Mouse (Mus musculus) spleen, postnatal 14 days (tissue): ENCODE measurements around the gene Glrx.
"Not testable (repeated sequence)": the region's sequence is repeated elsewhere in the genome, so short reads cannot be mapped to it uniquely, and the experiment has no call there.

Source experiments
- DNase-seq, 2 experiments: peaks; one replicate each; pipeline ENCODE4 v3.0.0; 2021 to 2022; ENCODE audit warnings: low spot score in 2 of 2

The Glrx gene

DNA sequence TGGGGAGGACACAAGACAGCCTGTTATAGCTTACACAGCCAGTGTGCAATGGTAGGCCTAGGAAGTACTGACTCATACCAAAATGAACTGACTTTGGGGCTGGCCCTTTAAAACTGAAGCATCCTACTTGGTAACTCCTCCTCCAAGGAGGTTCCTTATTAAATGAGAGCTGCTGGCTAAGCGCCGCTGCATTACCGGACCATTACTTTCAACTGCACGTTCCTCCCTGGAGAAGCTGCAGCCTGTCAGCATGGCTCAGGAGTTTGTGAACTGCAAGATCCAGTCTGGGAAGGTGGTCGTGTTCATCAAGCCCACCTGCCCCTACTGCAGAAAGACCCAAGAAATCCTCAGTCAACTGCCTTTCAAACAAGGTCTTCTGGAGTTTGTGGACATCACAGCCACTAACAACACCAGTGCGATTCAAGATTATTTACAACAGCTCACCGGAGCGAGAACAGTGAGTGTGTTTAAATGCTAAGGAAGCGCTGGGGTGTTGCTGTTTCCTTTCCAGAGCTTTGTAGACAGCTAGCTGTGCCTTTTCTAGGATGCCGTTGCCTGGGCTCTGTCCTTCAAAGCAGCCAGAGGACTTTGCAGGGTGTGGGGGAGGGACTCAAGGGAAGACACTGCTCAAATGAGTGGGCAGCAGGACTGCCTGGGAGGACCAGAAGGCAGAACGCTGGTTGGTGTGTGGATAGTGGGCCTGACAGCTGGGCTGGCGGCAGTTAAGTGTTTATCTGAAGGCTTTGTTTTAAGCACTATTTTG lies at the start of gene Glrx:
TSS of gene Glrx (plus strand) at position 150 of the 763 bp plus-strand sequence.
- peak; percentile 16 to 44 for DNase-seq

GRCm38 (mm10) chr13:75790550-75791205 lies 49.0 kb upstream of the Glrx start:
- no peak for DNase-seq

- DNase-seq = no peak
These were observed 45.6 kb upstream of the Glrx start for GRCm38 (mm10) chr13:75793863-75794629.

GRCm38 (mm10) chr13:75797369-75798141 lies 42.1 kb upstream of the Glrx start:
- DNase-seq = peak; percentile 82 to 89

- no peak for DNase-seq
These were observed 41.0 kb upstream of the Glrx start for GRCm38 (mm10) chr13:75798413-75799302.

- DNase-seq = no peak
These were observed 40.2 kb upstream of the Glrx start for GRCm38 (mm10) chr13:75799421-75799820.

DNA sequence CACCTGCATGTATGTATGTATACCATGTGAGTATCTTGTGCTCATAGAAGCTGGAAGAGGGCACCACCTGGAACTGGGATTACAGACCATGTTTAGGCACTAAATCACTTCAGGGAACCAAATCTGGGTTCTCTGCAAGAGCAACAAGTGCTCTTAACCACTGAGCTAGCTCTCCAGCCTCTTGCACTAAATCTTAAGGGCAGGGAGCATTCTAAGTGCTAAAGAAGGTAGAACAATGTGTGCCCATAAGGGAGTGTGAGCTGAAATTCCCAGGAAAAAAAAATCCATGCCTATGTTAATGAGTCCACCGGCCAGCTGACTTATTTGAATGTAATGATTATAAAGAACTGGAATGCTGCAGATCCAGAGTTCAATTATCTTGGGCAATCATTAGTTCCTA lies 31.7 kb upstream of the Glrx start:
- DNase-seq = no peak

- no peak for DNase-seq
These were observed 29.7 kb upstream of the Glrx start for GRCm38 (mm10) chr13:75809957-75810356.

GRCm38 (mm10) chr13:75817183-75817582 lies 22.5 kb upstream of the Glrx start:
- DNase-seq = no peak

- no peak for DNase-seq
These were observed 21.2 kb upstream of the Glrx start for GRCm38 (mm10) chr13:75818486-75818885.

DNA sequence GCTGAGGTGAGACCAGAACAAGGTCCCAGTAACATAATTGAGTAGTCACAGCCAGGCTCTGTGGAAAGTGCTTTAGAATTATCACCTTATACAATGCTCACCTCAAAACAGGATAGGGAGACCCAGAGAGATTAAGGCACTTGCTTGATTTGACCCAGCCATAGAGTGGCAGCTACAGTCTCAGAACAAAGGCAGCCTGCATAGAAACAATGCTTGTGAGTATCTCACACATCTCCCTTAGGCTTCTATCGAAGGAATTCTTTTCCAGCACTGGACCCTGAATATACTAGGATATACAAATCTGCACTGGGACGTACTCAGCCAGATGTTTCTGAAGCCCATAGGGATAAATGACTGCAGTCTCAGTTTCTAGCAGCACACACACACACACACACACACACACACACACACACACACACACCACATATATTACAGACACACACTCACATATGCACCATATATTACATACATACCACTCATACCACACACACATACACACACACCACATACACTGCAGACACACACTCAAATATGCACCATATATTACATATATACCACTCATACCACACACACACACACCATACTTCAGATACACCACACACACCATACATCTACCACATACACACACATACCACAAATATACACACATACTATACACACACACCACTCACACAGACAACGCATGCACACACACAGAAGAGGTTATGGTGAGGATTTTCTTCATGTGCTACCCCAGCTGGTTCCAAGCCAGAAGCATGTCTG lies 20.5 kb upstream of the Glrx start:
- DNase-seq = no peak

DNA sequence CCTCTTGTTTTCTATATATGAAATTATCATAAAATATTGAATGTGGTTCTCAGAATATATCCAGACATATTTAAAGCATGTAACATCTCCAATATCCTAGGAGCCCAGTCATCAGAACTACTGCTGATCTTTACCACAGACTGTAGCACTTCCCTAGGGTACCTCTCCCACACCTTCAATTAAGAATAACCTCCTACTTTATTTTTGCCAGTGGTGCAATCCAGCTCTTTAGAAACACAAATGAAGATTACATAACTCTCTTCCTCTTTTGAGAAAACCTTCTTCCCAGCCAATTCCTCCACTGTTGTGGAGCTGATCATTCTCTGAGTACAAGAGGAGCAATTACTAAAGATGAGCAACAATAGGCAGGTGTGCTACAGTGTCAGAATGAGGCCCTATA lies 19.8 kb upstream of the Glrx start:
- no peak for DNase-seq

GRCm38 (mm10) chr13:75822366-75822765 lies 17.3 kb upstream of the Glrx start:
- DNase-seq = not testable (repeated sequence)

DNA sequence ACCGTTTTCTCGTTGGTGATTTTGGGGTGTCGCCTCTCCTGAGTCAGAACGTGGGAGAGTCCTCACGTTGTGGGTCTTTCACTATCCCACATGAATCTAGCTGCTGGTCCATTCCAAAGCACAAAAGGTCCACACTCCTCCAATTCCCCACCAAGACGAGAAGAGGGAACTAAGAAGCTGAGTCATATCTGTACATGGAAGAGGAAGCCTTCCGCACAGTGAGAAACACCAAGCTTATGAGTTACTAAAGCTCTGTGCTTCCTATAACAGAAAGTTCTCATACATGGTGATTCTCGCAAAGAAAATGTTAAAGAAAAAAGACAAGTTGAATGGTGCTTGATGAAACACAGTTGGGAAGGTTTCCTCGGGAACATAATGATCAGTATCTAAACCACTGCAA lies 16.5 kb upstream of the Glrx start:
- no peak for DNase-seq

DNA sequence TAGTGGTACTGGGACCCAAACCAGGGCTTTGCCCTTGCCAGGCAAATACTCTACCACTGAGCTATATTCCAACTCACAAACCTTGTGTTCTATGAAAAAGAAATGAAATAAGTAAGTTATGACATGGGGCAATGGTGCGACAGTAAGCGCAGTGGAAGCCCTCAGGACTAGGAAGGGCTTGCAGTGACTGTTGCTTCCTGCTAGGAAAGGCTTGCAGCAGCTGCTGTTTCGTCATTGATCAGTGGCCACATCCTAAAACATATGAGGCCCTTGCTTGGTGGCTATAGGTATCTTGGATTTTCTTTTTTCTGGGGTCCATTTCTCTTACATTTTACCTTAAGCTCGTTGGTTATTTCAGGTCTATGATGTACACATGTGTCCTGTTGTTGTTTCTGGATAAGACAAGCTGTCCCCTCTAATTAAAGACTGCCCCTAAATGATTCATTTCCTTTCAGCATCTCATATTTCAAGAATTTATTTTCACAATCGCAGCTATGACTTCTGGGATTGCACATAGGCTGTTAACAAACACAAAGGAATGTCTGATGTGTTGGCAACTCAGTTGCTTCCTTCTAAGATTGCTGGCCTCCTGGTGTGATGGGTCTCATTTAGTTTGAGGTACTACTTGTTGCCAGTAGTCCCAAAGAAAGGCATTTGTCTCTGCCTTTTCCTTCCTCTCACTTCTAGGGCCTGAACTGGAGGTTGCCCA lies 14.9 kb upstream of the Glrx start:
- no peak for DNase-seq

DNA sequence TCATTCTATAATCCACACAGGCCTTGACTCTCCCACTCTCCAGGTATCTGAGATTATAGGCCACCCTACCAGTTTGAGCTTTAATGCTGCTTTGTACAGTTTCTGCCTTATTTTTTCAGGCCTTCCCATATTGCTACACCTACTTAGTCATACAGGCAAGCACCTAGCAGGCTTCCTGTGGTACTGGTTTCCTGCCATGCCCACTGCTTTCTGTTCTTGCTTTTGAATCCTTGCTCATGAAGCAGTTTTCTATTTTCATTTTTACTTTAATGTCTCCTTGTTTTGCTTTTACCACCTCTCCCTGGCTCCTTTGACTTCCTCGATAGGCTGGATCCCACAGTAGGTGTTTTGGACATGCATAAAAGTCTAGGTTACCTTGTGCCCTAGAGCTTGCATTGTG lies 14.3 kb upstream of the Glrx start:
- DNase-seq = no peak

DNA sequence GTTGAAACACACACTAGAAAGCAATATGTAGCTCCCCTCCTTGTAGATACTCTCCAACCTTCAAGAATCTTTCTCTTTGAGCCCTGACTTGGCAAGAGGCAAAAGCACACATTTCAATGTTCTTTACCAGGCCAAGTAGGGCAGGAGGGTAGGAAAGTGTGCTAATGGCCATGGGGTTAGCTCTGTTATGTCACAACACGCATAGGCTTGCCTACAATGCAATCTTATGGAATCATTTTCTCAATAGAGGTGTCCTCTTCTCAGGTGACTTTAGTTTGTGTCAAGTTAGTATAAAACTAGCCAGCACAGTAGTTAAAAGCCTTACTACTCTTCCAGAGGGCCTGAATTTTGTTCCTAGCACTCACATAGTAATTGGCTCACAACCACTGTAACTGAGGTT lies 9.0 kb upstream of the Glrx start:
- no peak for DNase-seq

DNA sequence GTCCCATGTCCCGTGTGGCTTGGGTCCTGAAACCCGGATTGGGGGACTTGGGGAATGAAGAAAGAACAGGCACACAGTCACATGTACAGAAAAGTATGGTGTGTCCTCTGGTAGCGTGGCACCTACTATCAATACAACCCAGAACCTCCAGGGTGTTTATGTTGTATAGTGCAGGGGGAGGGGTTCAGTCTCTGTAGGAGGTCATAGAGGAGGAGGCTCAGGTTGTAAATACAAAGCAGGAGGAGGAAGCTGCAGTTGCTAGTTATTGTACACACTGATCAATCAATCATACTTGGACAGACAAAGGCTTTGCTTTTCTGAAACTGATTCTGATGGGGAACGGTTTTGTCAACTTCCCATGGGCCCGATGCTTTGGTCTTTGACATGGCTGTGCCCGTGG lies 8.0 kb upstream of the Glrx start:
- no peak for DNase-seq

DNA sequence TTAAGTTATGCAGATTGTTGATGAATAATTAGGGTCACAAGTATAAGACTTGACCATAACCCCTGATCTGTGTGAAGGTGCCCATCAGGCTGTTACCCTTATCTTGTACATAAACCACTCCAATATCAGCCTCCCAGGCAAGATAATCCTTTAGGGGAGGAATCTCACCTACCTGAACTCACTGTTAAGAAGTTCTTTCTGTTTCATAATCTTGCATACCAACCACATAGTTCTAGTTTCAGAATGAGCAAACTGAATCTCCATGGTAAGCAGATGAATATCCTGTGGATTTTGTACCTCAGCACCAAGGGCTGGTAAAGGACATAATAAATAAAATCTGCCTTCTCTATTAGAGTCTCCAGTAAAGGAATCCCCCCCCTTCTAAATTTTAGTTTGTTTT lies 7.0 kb upstream of the Glrx start:
- no peak for DNase-seq

DNA sequence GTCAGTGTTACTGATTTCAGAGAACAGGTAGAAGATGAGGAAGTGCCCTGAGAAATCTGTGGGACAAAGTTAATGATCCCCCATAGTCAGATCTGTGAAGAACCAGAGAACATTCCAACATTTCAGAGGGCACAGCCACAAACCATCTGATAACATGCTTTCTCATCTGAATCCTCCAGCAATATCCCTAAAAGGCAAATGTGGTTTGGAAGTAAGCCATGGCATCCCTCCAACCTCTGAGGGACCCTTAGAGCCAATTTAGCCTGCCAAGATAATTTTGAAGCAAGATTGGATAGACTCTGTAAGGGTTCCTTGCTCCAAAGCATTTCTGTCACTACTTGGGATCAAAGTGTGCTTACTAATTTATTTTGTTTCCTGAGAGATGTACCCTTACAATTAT lies 6.2 kb upstream of the Glrx start:
- DNase-seq = no peak
